Mouse (Mus musculus) lung, postnatal 25 days (tissue): ENCODE data around the gene Cox7c.
"Not testable (repeated sequence)": the region's sequence is repeated elsewhere in the genome, so short reads cannot be mapped to it uniquely, and the experiment has no call there.

Experiments used
- DNase-seq: peaks from one replicate; pipeline ENCODE4 v3.0.0; 2022; ENCODE audit warnings: low spot score

The Cox7c gene

DNA sequence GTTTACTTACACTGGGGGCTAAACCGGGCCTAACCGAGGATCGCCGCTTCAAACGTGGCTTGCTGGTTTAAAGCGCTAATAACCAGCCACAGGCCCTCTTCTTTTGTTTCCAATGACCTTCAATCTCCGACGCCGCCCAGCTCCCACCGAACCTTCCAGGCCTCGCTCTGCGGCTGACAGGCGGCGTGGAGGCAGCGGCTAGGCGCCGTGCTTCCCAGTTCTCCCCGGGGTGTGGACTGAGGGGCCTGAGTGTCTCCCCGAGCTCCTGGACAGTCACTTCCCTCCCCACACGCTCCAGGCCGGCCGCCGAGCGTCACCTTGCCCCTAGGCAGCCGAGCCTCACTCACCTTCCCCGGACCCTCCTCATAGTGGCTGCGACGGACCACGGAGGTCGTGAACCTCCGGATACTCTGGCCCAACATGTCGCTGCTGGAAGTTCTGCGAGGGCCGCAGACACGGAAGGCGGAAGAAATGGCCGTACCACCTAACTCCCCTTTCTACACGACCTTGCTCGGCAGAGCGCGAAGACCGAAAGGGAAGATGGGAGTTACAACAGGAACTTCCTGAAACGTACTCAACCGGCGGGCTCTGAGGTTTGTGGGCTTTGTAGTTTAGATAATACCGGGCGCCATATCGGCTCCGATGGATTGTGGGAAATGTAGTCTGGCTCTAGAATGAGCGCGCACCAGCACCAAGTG is at the start of gene Cox7c:
Gene Cox7c (minus strand): TSS at position 651 of the 698 bp plus-strand sequence.
- peak; percentile 93 for DNase-seq

DNA sequence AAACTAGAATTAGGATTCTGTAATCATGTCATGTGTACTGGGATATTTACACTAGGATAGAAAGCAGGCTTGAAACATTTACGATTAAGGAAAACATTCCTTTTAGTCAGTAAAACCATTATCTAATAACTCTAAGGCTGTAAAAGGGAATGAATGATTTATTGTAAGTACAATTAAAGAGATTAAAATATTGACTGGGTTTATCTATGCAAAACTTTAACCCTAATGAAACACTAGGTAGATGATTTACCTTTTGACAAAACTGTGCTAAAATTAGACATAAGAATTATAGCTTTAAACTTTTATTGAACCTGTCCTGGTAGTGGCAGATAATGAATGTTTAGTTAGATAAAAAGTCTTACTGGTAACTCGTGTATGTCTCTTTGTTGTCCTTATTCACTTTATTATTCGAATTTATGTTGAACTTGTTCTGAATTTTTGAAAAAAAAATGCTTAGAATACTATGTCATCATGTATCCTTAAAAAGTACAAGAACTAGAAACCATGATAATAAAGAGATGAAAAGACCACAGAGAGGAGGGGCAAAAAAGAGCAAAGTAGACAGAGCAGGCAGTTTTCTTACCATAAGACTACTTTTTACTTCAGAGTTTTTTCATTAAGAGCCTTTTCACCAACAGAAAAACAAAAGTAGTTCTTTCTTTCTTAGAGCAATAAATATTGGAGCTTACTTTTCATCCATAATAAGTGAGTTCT is 21.5 kb upstream of the Cox7c start:
- DNase-seq = no peak

DNA sequence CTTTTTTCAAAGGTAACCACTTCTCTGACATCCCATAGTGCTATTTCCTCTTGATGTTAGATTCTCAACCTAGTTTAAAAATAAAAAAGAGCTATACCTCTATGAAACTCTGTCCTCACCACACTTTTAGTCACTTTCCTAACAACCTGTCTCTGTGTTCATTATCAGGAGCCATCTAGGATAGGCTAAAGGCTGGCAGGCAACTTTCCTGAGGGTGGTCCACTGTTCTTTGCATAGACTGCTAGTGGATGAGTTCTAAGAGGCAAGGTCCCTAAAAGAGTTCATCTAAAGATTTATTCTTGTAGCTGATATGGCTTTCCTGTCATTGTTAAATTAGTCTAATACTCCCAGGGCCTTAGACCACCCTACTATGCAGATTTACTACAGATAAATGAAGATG is 20.8 kb upstream of the Cox7c start:
- no peak for DNase-seq

DNA sequence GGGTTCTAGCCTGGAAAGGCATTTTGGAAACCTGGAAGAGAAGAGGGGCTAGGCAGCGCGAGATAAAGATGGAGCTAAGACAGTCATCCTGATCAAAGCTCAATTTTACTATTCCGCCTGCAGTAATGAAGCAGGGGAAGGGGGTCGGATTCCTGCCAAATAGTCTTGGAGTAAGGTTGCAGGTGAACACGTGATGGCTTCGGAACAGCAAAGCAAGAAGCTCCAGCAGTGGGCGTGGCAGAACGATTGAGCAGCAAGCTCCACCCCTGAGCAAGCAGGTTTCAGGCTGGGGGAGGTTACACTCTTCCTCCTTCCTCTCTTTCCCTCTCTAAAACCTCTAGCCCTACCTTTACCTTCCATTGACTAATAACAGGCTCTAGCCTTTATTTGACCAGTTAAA is 7.4 kb upstream of the Cox7c start:
- DNase-seq = not testable (repeated sequence)

GRCm38 (mm10) chr13:86004907-86005675 is 41.6 kb downstream of the Cox7c start:
- no peak for DNase-seq
